ENCODE assay signal across 16 mouse cellular contexts in the genomic region with DNA sequence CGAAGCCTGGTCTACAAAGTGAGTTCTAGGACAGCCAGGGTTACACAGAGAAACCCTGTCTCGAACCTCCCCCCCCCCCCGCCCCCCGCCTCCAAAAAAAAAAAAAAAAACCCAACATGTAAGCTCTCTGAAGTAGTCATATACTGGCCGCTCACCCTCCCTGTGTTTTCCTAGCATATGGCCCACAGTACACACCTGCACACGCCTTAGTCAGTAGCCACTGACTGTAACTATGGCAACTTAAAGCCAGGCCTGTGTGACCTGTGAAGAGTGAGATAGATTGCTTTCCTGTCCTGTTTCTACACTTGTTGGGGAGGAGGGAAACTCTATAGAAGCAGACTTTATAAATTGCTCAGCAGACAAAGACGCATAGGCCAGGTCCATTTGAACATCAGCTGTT.
"Had no signal": no experiment of that assay in that cellular context is flagged by ENCODE, and none has a peak within 500 bp of the region (broad histone marks: within the 10 kb centered on the region; RNA-seq: fewer than 3 reads in every experiment).

No protein-coding gene starts in this region.

- ATAC-seq: liver, postnatal 0 days; lung, postnatal 0 days; midbrain, embryonic 13.5 days; midbrain, embryonic 15.5 days had no signal

- H3K9me3 ChIP-seq: lung, embryonic 15.5 days; midbrain, embryonic 13.5 days; midbrain, embryonic 15.5 days; neural tube, embryonic 12.5 days had no signal

- H3K4me1 ChIP-seq: lung, embryonic 15.5 days; megakaryocyte, embryonic 14.5 days; midbrain, embryonic 13.5 days; midbrain, embryonic 15.5 days; neural tube, embryonic 12.5 days had no signal

- DNase-seq: liver, postnatal 0 days; lung, adult 2 months; lung, postnatal 14 days; lung, postnatal 36 days; right cerebral cortex, postnatal 14 days; thymus, adult 2 months; thymus, postnatal 25 days; thymus, postnatal 4 days had no signal

- H3K27me3 ChIP-seq: lung, embryonic 15.5 days; megakaryocyte, embryonic 14.5 days; midbrain, embryonic 13.5 days; midbrain, embryonic 15.5 days; neural tube, embryonic 12.5 days had no signal

- H3K36me3 ChIP-seq: lung, embryonic 15.5 days; midbrain, embryonic 13.5 days; midbrain, embryonic 15.5 days; neural tube, embryonic 12.5 days had no signal

- H3K27ac ChIP-seq: lung, embryonic 15.5 days; macrophage; midbrain, embryonic 13.5 days; midbrain, embryonic 15.5 days; neural tube, embryonic 12.5 days had no signal

- H3K4me3 ChIP-seq: lung, embryonic 15.5 days; megakaryocyte, embryonic 14.5 days; midbrain, embryonic 13.5 days; midbrain, embryonic 15.5 days; neural tube, embryonic 12.5 days had no signal

- H3K9ac ChIP-seq: liver, postnatal 0 days; lung, embryonic 15.5 days; midbrain, embryonic 13.5 days; midbrain, embryonic 15.5 days; neural tube, embryonic 12.5 days had no signal

- H3K4me2 ChIP-seq: lung, embryonic 15.5 days; midbrain, embryonic 11.5 days; midbrain, embryonic 13.5 days; midbrain, embryonic 15.5 days; neural tube, embryonic 12.5 days had no signal
